Mouse (Mus musculus): ENCODE measurements around the gene Spdye4c. TPM values are rescaled to one million over a fixed set of nuclear protein-coding genes. Genes with fewer than 3 reads are reported as not detected.

Gene Spdye4c
- polyA plus RNA-seq, 1 experiment from 2014 or later, result not detected

- peaks cover 96% of the 10 kb centered on the region for H3K36me3 ChIP-seq (ENCODE audit: control insufficient read depth, insufficient read depth, low read length)
- H3K4me2 ChIP-seq (ENCODE audit: low read length), result no peak overlapping the region
- H3K4me1 ChIP-seq (replicated peaks; ENCODE audit: control insufficient read depth, insufficient read depth, low read length), result no peaks in the 10 kb centered on the region
- no peaks in the 10 kb centered on the region for H3K9me3 ChIP-seq (ENCODE audit: control insufficient read depth, low read length)
- H3K27ac ChIP-seq (ENCODE audit: low read depth), result no peak overlapping the region
- 93% methylated on average over 4 of the region's 4 CpGs for WGBS
- H3K4me3 ChIP-seq (ENCODE audit: low read depth, low read length), result no peak overlapping the region
- H3K9ac ChIP-seq (ENCODE audit: low read length), result no peak overlapping the region
- ATAC-seq (replicated peaks; ENCODE audit: low FRiP score, low TSS enrichment, low read depth) (no peak), DNase-seq (ENCODE audit: low spot score) (peak; percentile 48)
- no peaks in the 10 kb centered on the region for H3K27me3 ChIP-seq (replicated peaks; ENCODE audit: control insufficient read depth, insufficient read depth, low read length)
These were observed 24.4 kb downstream of the Spdye4c start for GRCm38 (mm10) chr2:128615366-128615765.

GRCm38 (mm10) chr2:128620578-128620977 is 29.6 kb downstream of the Spdye4c start:
- ATAC-seq (replicated peaks; ENCODE audit: low FRiP score, low TSS enrichment, low read depth), result no peak
- WGBS, result 91% methylated on average over 1 of the region's 1 CpGs
- no peak overlapping the region for H3K4me3 ChIP-seq (ENCODE audit: low read depth, low read length)

More at GRCm38 (mm10) chr2:128620578-128620977, 29.6 kb downstream of the Spdye4c start:
- Histone ChIP-seq H3K4me2 (ENCODE audit: low read length) (no peak overlapping the region), H3K4me1 (replicated peaks; ENCODE audit: control insufficient read depth, insufficient read depth, low read length) (no peaks in the 10 kb centered on the region), H3K9me3 (ENCODE audit: control insufficient read depth, low read length) (no peaks in the 10 kb centered on the region), H3K9ac (ENCODE audit: low read length) (no peak overlapping the region), H3K27ac (ENCODE audit: low read depth) (no peak overlapping the region), H3K27me3 (replicated peaks; ENCODE audit: control insufficient read depth, insufficient read depth, low read length) (no peaks in the 10 kb centered on the region), H3K36me3 (ENCODE audit: control insufficient read depth, insufficient read depth, low read length) (peaks cover 99% of the 10 kb centered on the region)
- DNase-seq (ENCODE audit: low spot score), result no peak

Other genes starting within 250 kb of the Spdye4c start
- 80.4 and 84.8 TPM in 2 replicates for gene Anapc1, start 96.2 kb downstream of the Spdye4c start, polyA plus RNA-seq (2014; fragmentation: Nextera tagmentation; extraction: Ambion mirVana)
- gene Mertk, start 107.7 kb downstream of the Spdye4c start, polyA plus RNA-seq (2014; fragmentation: Nextera tagmentation; extraction: Ambion mirVana), result 6.7 and 7.0 TPM in 2 replicates
- 34.2 and 36.8 TPM in 2 replicates for gene Tmem87b, start 226.9 kb downstream of the Spdye4c start, polyA plus RNA-seq (2014; fragmentation: Nextera tagmentation; extraction: Ambion mirVana)

Data from intestine, embryonic 14.5 days (tissue).